Mouse (Mus musculus) intestine, embryonic 15.5 days (tissue): Measurements from ENCODE around the gene Cxcr5. TPM values are rescaled to one million over a fixed set of nuclear protein-coding genes. Genes with fewer than 3 reads are reported as not detected.

Experiments used
- ATAC-seq: fragments of 200-750 bp; cut with Nextera tagmentation; 2 replicates; pipeline ENCODE4 v1.8.0; 2017; ENCODE audit warnings: moderate TSS enrichment, moderate library complexity
- H3K27ac ChIP-seq: fragments of 300-500 bp; sonication (generic); 2 replicates; pipeline ENCODE4 v1.5.1; 2015; ENCODE audit warnings: mild to moderate bottlenecking, inconsistent platforms
- H3K27me3 ChIP-seq: fragments of 300-500 bp; sonication (generic); replicated peaks from 2 replicates; pipeline ENCODE4 v1.6.1; 2015; ENCODE audit warnings: inconsistent platforms
- H3K36me3 ChIP-seq: fragments of 300-500 bp; sonication (generic); 2 replicates; pipeline ENCODE4 v1.6.1; 2015; ENCODE audit warnings: inconsistent platforms
- H3K4me1 ChIP-seq: fragments of 300-500 bp; sonication (generic); replicated peaks from 2 replicates; pipeline ENCODE4 v1.6.1; 2015; ENCODE audit warnings: inconsistent platforms
- H3K4me2 ChIP-seq: fragments of 300-500 bp; sonication (generic); replicated peaks from 2 replicates; pipeline ENCODE4 v1.6.1; 2015; ENCODE audit warnings: mild to moderate bottlenecking, inconsistent platforms
- H3K4me3 ChIP-seq: fragments of 300-500 bp; sonication (generic); replicated peaks from 2 replicates; pipeline ENCODE4 v1.5.1; 2015; ENCODE audit warnings: inconsistent platforms
- H3K9ac ChIP-seq: fragments of 300-500 bp; sonication (generic); 2 replicates; pipeline ENCODE4 v1.6.1; 2015; ENCODE audit warnings: inconsistent platforms
- H3K9me3 ChIP-seq: fragments of 300-500 bp; sonication (generic); 2 replicates; pipeline ENCODE4 v1.6.1; 2016; ENCODE audit warnings: inconsistent platforms
- WGBS: fragments of 180-500 bp; shearing (Covaris S2); methylation state at CpG from one replicate; pipeline ENCODE4 v1.1.7; 2015; 5-methylcytosine and 5-hydroxymethylcytosine counted together
- polyA plus RNA-seq: library from polyadenylated mRNA; unstranded; fragments of >200 nt; fragmentation: Nextera tagmentation; extraction: Ambion mirVana; gene quantifications from 2 replicates; pipeline ENCODE4 v1.2.1, GENCODE M21; 2015

Gene Cxcr5
- polyA plus RNA-seq, 1 experiment from 2014 or later: 1.3 TPM

DNA sequence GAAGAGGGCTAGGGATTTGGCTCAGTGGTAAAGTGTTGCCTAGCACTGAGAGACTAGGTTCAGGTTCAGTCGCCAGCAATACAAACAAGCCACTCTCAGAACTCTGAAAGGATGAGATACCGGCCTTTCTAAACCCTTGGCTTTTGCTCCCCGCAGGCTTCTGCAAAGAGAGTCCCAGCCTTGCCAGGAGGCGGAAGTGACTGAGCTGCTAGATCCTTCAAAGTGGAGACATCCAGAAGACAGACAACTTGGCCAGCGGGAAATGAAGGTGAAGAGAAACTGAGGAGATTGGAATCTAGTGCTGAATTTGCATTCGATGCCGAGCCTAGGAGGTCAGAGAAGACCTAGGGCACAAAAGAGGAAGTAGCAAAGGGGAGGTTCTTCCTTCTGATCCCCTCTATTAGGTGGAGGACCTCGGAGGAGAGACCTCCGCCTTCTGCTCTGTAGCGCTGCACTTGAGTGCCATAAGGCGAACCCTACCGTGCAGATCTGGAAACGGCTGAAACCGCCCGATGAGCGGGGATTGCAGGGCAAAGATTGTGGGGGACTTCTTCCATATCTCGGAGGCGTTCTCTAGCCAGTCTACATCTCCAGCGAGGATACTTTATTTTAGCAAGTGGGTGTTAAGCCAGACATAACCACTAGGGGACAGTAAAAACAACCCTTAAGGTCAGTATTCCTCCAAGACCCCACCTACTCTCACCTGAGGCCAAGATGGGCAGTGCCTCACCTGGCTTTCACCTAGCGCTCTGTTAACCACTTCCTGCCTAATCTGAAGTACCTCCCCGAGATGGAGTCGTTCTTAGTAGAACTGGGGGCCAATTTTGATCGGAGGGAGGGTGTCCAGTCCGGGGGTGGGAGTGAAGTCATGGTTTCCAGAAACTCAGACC lies 84.1 kb downstream of the Cxcr5 start:
- WGBS: 4% methylated on average over 24 of the region's 24 CpGs
- Histone ChIP-seq H3K4me2 (peak overlapping the region; percentile 97), H3K4me1 (peaks cover 24% of the 10 kb centered on the region), H3K4me3 (peak overlapping the region; percentile 77), H3K9me3 (no peaks in the 10 kb centered on the region), H3K27me3 (no peaks in the 10 kb centered on the region), H3K9ac (peak overlapping the region; percentile 89), H3K36me3 (no peaks in the 10 kb centered on the region), H3K27ac (peak overlapping the region; percentile 99)
- peak; percentile 32 for ATAC-seq

DNA sequence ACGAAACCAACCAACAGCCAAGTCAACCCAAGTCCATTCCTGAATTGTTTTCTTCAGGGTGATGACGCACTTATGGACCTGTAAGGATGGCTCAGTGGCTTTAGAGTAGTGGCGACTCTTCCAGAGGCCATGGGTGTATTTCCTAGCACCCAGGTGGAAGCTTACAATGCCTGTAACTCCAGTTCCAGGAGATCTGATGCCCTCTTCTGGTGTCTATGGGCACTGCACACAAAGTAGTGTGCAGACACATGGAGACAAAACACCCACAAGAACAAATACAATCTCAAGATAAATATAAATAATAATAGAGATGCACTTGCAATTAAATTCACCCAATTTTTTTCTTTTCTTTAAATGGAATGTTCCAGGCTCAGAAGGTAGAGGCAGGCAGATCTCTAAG lies 85.7 kb downstream of the Cxcr5 start:
- Histone ChIP-seq H3K4me2 (no peak overlapping the region), H3K27me3 (no peaks in the 10 kb centered on the region), H3K9me3 (no peaks in the 10 kb centered on the region), H3K36me3 (no peaks in the 10 kb centered on the region), H3K4me3 (no peak overlapping the region), H3K9ac (no peak overlapping the region), H3K4me1 (peaks cover 21% of the 10 kb centered on the region), H3K27ac (no peak overlapping the region)
- ATAC-seq: no peak
- 96% methylated on average over 3 of the region's 3 CpGs for WGBS

DNA sequence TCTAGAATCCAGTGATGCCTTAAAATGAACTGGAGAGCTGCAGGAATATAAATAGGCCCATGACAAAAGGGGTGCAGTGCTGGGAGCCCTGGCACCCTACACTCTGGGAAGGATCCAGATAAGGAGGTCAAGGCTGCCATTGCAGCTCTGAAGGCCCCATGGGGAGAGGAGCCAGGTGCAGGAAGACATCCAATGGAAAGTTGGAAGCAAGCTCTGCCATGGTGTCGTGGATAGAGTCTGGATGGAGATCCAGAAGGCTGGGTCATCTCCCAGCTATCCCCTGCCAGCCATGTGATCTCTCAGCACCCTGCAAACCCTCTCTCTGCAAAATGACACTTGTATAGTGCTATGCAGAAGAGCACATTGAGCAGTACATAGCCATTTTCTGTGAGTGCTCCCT lies 87.3 kb downstream of the Cxcr5 start:
- no peaks in the 10 kb centered on the region for H3K36me3 ChIP-seq
- ATAC-seq: no peak
- H3K27me3 ChIP-seq: no peaks in the 10 kb centered on the region
- H3K4me2 ChIP-seq: no peak overlapping the region
- 35% methylated on average over 1 of the region's 1 CpGs for WGBS
- no peak overlapping the region for H3K27ac ChIP-seq
- peaks cover 12% of the 10 kb centered on the region for H3K4me1 ChIP-seq
- no peak overlapping the region for H3K4me3 ChIP-seq
- H3K9ac ChIP-seq: no peak overlapping the region
- H3K9me3 ChIP-seq: no peaks in the 10 kb centered on the region

GRCm38 (mm10) chr9:44473184-44473583 lies 88.5 kb downstream of the Cxcr5 start:
- Histone ChIP-seq H3K4me3 (no peak overlapping the region), H3K4me2 (no peak overlapping the region), H3K9me3 (no peaks in the 10 kb centered on the region), H3K27ac (no peak overlapping the region), H3K9ac (no peak overlapping the region), H3K36me3 (no peaks in the 10 kb centered on the region), H3K27me3 (no peaks in the 10 kb centered on the region), H3K4me1 (peaks cover 10% of the 10 kb centered on the region)
- WGBS: 62% methylated on average over 3 of the region's 3 CpGs
- ATAC-seq: no peak

DNA sequence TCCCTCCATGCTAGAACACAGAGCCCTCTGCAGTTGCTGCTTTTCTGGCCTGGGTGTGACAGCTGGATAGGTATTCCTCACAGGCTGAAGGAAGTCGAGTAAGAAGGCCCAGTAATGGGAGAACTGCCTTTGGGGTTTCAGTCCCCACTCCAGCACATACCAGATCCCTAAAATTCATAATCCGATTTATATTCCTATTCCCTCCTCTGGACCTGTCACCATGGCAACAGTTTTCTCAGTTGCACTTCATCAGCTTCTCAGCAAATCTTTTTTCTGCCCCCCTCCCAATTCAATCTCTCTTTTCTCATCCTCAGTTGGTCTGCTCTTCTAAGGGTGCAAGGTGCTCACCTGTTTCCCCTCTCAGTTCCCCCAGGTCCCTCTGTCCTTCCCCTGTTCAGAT lies 92.9 kb downstream of the Cxcr5 start:
- Histone ChIP-seq H3K4me1 (no peaks in the 10 kb centered on the region), H3K4me3 (no peak overlapping the region), H3K27ac (no peak overlapping the region), H3K36me3 (no peaks in the 10 kb centered on the region), H3K27me3 (no peaks in the 10 kb centered on the region), H3K9me3 (no peaks in the 10 kb centered on the region), H3K4me2 (no peak overlapping the region), H3K9ac (no peak overlapping the region)
- ATAC-seq: no peak
- 55% methylated on average over 2 of the region's 2 CpGs for WGBS

DNA sequence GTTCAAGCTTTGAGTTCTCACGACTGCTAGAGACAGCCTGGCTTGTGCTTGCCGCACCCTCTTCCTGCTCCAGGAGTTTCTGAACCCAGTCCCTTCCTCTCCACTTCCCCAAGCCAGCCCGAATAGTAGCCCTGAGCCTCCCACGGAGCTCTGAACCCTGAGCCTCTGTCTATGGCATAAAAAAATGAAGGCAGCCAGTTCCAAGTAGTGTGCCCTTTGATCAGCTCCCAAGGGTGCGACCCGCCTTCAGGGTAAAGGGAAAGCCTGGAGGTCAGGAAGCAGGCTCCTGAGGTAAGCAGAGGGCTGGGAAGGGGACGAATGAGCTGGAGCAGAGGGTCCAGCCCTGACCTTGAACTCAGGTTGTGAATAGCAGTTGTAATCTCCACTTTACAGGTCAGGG lies 93.5 kb downstream of the Cxcr5 start:
- no peak overlapping the region for H3K4me2 ChIP-seq
- no peak overlapping the region for H3K4me3 ChIP-seq
- no peaks in the 10 kb centered on the region for H3K36me3 ChIP-seq
- WGBS: 38% methylated on average over 7 of the region's 7 CpGs
- H3K27me3 ChIP-seq: no peaks in the 10 kb centered on the region
- no peak overlapping the region for H3K9ac ChIP-seq
- H3K4me1 ChIP-seq: no peaks in the 10 kb centered on the region
- no peak overlapping the region for H3K27ac ChIP-seq
- H3K9me3 ChIP-seq: no peaks in the 10 kb centered on the region
- peak; percentile 45 for ATAC-seq

- Histone ChIP-seq H3K9me3 (no peaks in the 10 kb centered on the region), H3K4me3 (no peak overlapping the region), H3K27ac (no peak overlapping the region), H3K4me1 (no peaks in the 10 kb centered on the region), H3K27me3 (no peaks in the 10 kb centered on the region), H3K9ac (no peak overlapping the region), H3K36me3 (no peaks in the 10 kb centered on the region), H3K4me2 (no peak overlapping the region)
- ATAC-seq: no peak
- WGBS: 78% methylated on average over 5 of the region's 5 CpGs
Measured at GRCm38 (mm10) chr9:44461950-44462349, 99.7 kb downstream of the Cxcr5 start.

Other genes starting within 250 kb of the Cxcr5 start
- gene C2cd2l, start 241.6 kb downstream of the Cxcr5 start, polyA plus RNA-seq: 6.8 and 10.6 TPM in 2 replicates
- gene Dpagt1, start 235.9 kb downstream of the Cxcr5 start, polyA plus RNA-seq: 38.2 and 38.6 TPM in 2 replicates
- gene H2afx, start 227.2 kb downstream of the Cxcr5 start, polyA plus RNA-seq: 280 and 298 TPM in 2 replicates
- gene Hmbs, start 217.6 kb downstream of the Cxcr5 start, polyA plus RNA-seq: 128 and 141 TPM in 2 replicates
- 28.9 and 30.3 TPM in 2 replicates for gene Vps11, start 200.2 kb downstream of the Cxcr5 start, polyA plus RNA-seq
- gene Hyou1, start 182.4 kb downstream of the Cxcr5 start, polyA plus RNA-seq: 38.8 and 43.6 TPM in 2 replicates
- gene Slc37a4, start 165.0 kb downstream of the Cxcr5 start, polyA plus RNA-seq: 51.7 and 59.2 TPM in 2 replicates
- 2,026 and 2,084 TPM in 2 replicates for gene Rps25, start 154.7 kb downstream of the Cxcr5 start, polyA plus RNA-seq
- 122 and 123 TPM in 2 replicates for gene Trappc4, start 154.3 kb downstream of the Cxcr5 start, polyA plus RNA-seq
- 24.0 and 25.6 TPM in 2 replicates for gene Ccdc84, start 143.3 kb downstream of the Cxcr5 start, polyA plus RNA-seq
- gene Foxr1, start 120.7 kb downstream of the Cxcr5 start, polyA plus RNA-seq: not detected in 2 replicates
- 1.2 TPM in 2 replicates for gene Upk2, start 106.9 kb downstream of the Cxcr5 start, polyA plus RNA-seq
- gene Bcl9l, start 79.1 kb downstream of the Cxcr5 start, polyA plus RNA-seq: 7.5 and 7.8 TPM in 2 replicates
- gene Ddx6, start 43.0 kb upstream of the Cxcr5 start, polyA plus RNA-seq: 14.6 and 14.7 TPM in 2 replicates
- gene Treh, start 111.4 kb upstream of the Cxcr5 start, polyA plus RNA-seq: not detected in 2 replicates
- 17.6 and 18.9 TPM in 2 replicates for gene Phldb1, start 173.3 kb upstream of the Cxcr5 start, polyA plus RNA-seq
- 184 and 193 TPM in 2 replicates for gene Arcn1, start 206.0 kb upstream of the Cxcr5 start, polyA plus RNA-seq
- 79.8 and 82.8 TPM in 2 replicates for gene Ift46, start 206.0 kb upstream of the Cxcr5 start, polyA plus RNA-seq
- 4.8 and 5.2 TPM in 2 replicates for gene Tmem25, start 237.4 kb upstream of the Cxcr5 start, polyA plus RNA-seq
- 4.0 and 4.4 TPM in 2 replicates for gene Ttc36, start 241.2 kb upstream of the Cxcr5 start, polyA plus RNA-seq